Mouse (Mus musculus) cerebellum, postnatal 10 days (tissue): ENCODE data around the gene Sema7a.

Experiments
- DNase-seq, 2 experiments: peaks; one replicate each; pipeline ENCODE4 v3.0.0; 2021; ENCODE audit warnings: mixed read lengths in 2 of 2

Sema7a gene

GRCm38 (mm10) chr9:57975200-57975821, 35.4 kb downstream of the Sema7a start:
- no peak for DNase-seq

- DNase-seq: no peak
Measured at GRCm38 (mm10) chr9:57978025-57978424, 38.1 kb downstream of the Sema7a start.

- DNase-seq: no peak
Measured at GRCm38 (mm10) chr9:57978858-57979257, 38.9 kb downstream of the Sema7a start.

- DNase-seq: no peak
Measured at GRCm38 (mm10) chr9:57980570-57980969, 40.7 kb downstream of the Sema7a start.

- no peak for DNase-seq
Measured at GRCm38 (mm10) chr9:57985304-57985703, 45.4 kb downstream of the Sema7a start.

- no peak for DNase-seq
Measured at GRCm38 (mm10) chr9:57986293-57986692, 46.4 kb downstream of the Sema7a start.

GRCm38 (mm10) chr9:57988098-57988497, 48.2 kb downstream of the Sema7a start:
- DNase-seq: no peak

GRCm38 (mm10) chr9:57989309-57989708, 49.4 kb downstream of the Sema7a start:
- DNase-seq: no peak

GRCm38 (mm10) chr9:57990438-57991110, 50.7 kb downstream of the Sema7a start:
- DNase-seq: peak; percentile 51 to 55

- no peak for DNase-seq
Measured at GRCm38 (mm10) chr9:57992060-57992459, 52.1 kb downstream of the Sema7a start.

GRCm38 (mm10) chr9:57992781-57993591, 53.1 kb downstream of the Sema7a start:
- DNase-seq: peak; percentile 53 to 77

GRCm38 (mm10) chr9:57995282-57995681, 55.4 kb downstream of the Sema7a start:
- peak; percentile 80 to 85 for DNase-seq

- DNase-seq: peak; percentile 56 to 89
Measured at GRCm38 (mm10) chr9:57997511-57998031, 57.7 kb downstream of the Sema7a start.

GRCm38 (mm10) chr9:57998032-57998659, 58.2 kb downstream of the Sema7a start:
- peak; percentile 83 to 89 for DNase-seq

GRCm38 (mm10) chr9:57998685-57999084, 58.8 kb downstream of the Sema7a start:
- peak in 1 of 2 experiments; percentile 54 for DNase-seq

- peak; percentile 73 to 78 for DNase-seq
Measured at GRCm38 (mm10) chr9:57999676-58000075, 59.8 kb downstream of the Sema7a start.

- DNase-seq: no peak
Measured at GRCm38 (mm10) chr9:58003272-58003671, 63.4 kb downstream of the Sema7a start.

GRCm38 (mm10) chr9:58005753-58006461, 66.0 kb downstream of the Sema7a start, which contains the start of gene Cyp11a1:
Gene Cyp11a1 (plus strand): TSS chr9:58006411.
- peak in 1 of 2 experiments; percentile 24 for DNase-seq

- DNase-seq: no peak
Measured at GRCm38 (mm10) chr9:58008336-58009014, 68.6 kb downstream of the Sema7a start.

- peak; percentile 93 to 96 for DNase-seq
Measured at GRCm38 (mm10) chr9:58009015-58009362, 69.1 kb downstream of the Sema7a start.

- peak; percentile 48 to 51 for DNase-seq
Measured at GRCm38 (mm10) chr9:58009588-58009987, 69.7 kb downstream of the Sema7a start.

GRCm38 (mm10) chr9:58011027-58011426, 71.1 kb downstream of the Sema7a start:
- no peak for DNase-seq
